Comparison of ENCODE assay signal across 20 mouse cellular contexts in genomic region chr10:77110010-77110409, GRCm38 (mm10). TPM values are rescaled to one million over a fixed set of nuclear protein-coding genes. Genes with fewer than 3 reads are reported as not detected.
DNase-seq lines count a peak whose midpoint lies in the region; ATAC-seq and TF ChIP-seq lines count a peak whose summit lies in the region.
"Had no signal": no experiment of that assay in that cellular context is flagged by ENCODE, and none has a peak within 500 bp of the region (broad histone marks: within the 10 kb centered on the region; RNA-seq: fewer than 3 reads in every experiment).

No protein-coding gene starts in this region.

- no peaks in the 10 kb centered on the region for H3K27me3 ChIP-seq in kidney, adult 2 months (replicated peaks; ENCODE audit: control insufficient read depth, insufficient read depth, low read length)
- no peaks in the 10 kb centered on the region for H3K27me3 ChIP-seq in kidney, embryonic 16.5 days (ENCODE audit: insufficient read depth, low read length)
- no peaks in the 10 kb centered on the region for H3K27me3 ChIP-seq in liver, embryonic 15.5 days
- H3K27me3 ChIP-seq in forebrain, postnatal 0 days (ENCODE audit: insufficient read depth, low read length): no peaks in the 10 kb centered on the region
- H3K27me3 ChIP-seq: heart, embryonic 15.5 days; hindbrain, embryonic 12.5 days; midbrain, embryonic 13.5 days; neural tube, embryonic 12.5 days had no signal

- TF ChIP-seq POLR2A in kidney, adult 2 months (IDR thresholded peaks at IDR 0.05; ENCODE audit: low read depth, low read length): no peak

- peak; percentile 69 for DNase-seq in heart, postnatal 4 days
- no peak for DNase-seq in heart, adult 11 months
- peak; percentile 74 for DNase-seq in kidney, adult 2 months
- no peak for DNase-seq in forebrain, postnatal 0 days
- no peak for DNase-seq in thymus, postnatal 25 days
- DNase-seq: cerebellum, adult 2 months; cerebellum, postnatal 36 days; gastrocnemius, postnatal 10 days; layer of hippocampus, postnatal 36 days; right cerebral cortex, adult 18-20 months; thymus, postnatal 14 days had no signal

- H3K9me3 ChIP-seq in kidney, embryonic 16.5 days (ENCODE audit: low read length): no peaks in the 10 kb centered on the region
- H3K9me3 ChIP-seq in liver, embryonic 15.5 days (replicated peaks): no peaks in the 10 kb centered on the region
- H3K9me3 ChIP-seq in forebrain, postnatal 0 days (ENCODE audit: low read length): no peaks in the 10 kb centered on the region
- H3K9me3 ChIP-seq: forebrain, embryonic 10.5 days; heart, embryonic 15.5 days; hindbrain, embryonic 12.5 days; midbrain, embryonic 13.5 days; neural tube, embryonic 12.5 days had no signal

- TF ChIP-seq CTCF in kidney, adult 2 months (conservative IDR thresholded peaks at IDR 0.05; ENCODE audit: insufficient read depth, insufficient read length, low read depth, low read length): no peak
- no peak for TF ChIP-seq CTCF in forebrain, postnatal 0 days (IDR thresholded peaks at IDR 0.05; ENCODE audit: low read depth)

- peak overlapping the region; percentile 41; the same call in 1 of the 2 replicates for H3K27ac ChIP-seq in kidney, adult 2 months (ENCODE audit: insufficient read depth, low read depth, low read length)
- peak overlapping the region; percentile 70 for H3K27ac ChIP-seq in kidney, embryonic 16.5 days (ENCODE audit: low read length)
- H3K27ac ChIP-seq in liver, embryonic 15.5 days (replicated peaks): no peak overlapping the region
- no peak overlapping the region for H3K27ac ChIP-seq in forebrain, postnatal 0 days (ENCODE audit: low read depth, low read length)
- H3K27ac ChIP-seq: forebrain, embryonic 10.5 days; heart, embryonic 15.5 days; hindbrain, embryonic 12.5 days; midbrain, embryonic 13.5 days; neural tube, embryonic 12.5 days had no signal

- peak; percentile 25 for ATAC-seq in kidney, embryonic 16.5 days (ENCODE audit: low FRiP score, low TSS enrichment)
- ATAC-seq in liver, embryonic 15.5 days (ENCODE audit: insufficient read depth): no peak
- no peak for ATAC-seq in forebrain, postnatal 0 days
- ATAC-seq: lung, postnatal 0 days; midbrain, embryonic 13.5 days had no signal

- no peak overlapping the region for H3K4me3 ChIP-seq in kidney, adult 2 months (ENCODE audit: insufficient read depth, low read depth, low read length)
- H3K4me3 ChIP-seq in kidney, embryonic 16.5 days (ENCODE audit: low read length): no peak overlapping the region
- no peak overlapping the region for H3K4me3 ChIP-seq in liver, embryonic 15.5 days (replicated peaks)
- no peak overlapping the region for H3K4me3 ChIP-seq in forebrain, postnatal 0 days (ENCODE audit: low read depth, low read length)
- H3K4me3 ChIP-seq: forebrain, embryonic 10.5 days; heart, embryonic 15.5 days; hindbrain, embryonic 12.5 days; midbrain, embryonic 13.5 days; neural tube, embryonic 12.5 days had no signal

- no peak overlapping the region for H3K9ac ChIP-seq in kidney, embryonic 16.5 days (replicated peaks; ENCODE audit: low read length)
- no peak overlapping the region for H3K9ac ChIP-seq in liver, embryonic 15.5 days
- no peak overlapping the region for H3K9ac ChIP-seq in forebrain, postnatal 0 days
- H3K9ac ChIP-seq: heart, embryonic 15.5 days; hindbrain, embryonic 12.5 days; midbrain, embryonic 13.5 days; neural tube, embryonic 12.5 days had no signal

- WGBS in kidney, adult 2 months: 35% methylated on average over 9 of the region's 9 CpGs
- WGBS in kidney, embryonic 16.5 days: 64% methylated on average over 9 of the region's 9 CpGs
- WGBS in liver, embryonic 15.5 days (ENCODE audit: insufficient replicate concordance): 75% methylated on average over 9 of the region's 9 CpGs
- 89% methylated on average over 9 of the region's 9 CpGs for WGBS in forebrain, postnatal 0 days

- peaks cover 24% of the 10 kb centered on the region for H3K4me1 ChIP-seq in kidney, adult 2 months (ENCODE audit: control insufficient read depth, insufficient read depth, low read length)
- peaks cover 62% of the 10 kb centered on the region for H3K4me1 ChIP-seq in kidney, embryonic 16.5 days (ENCODE audit: insufficient read depth, low read length)
- peaks cover 6% of the 10 kb centered on the region; the same call in 1 of the 2 replicates for H3K4me1 ChIP-seq in liver, embryonic 15.5 days (replicated peaks)
- no peaks in the 10 kb centered on the region for H3K4me1 ChIP-seq in forebrain, postnatal 0 days (ENCODE audit: insufficient read depth)
- H3K4me1 ChIP-seq: neural tube, embryonic 12.5 days had no signal

- H3K36me3 ChIP-seq in kidney, adult 2 months (ENCODE audit: control insufficient read depth, insufficient read depth, low read length): no peaks in the 10 kb centered on the region
- H3K36me3 ChIP-seq in kidney, embryonic 16.5 days (ENCODE audit: insufficient read depth, low read length): peaks cover 2% of the 10 kb centered on the region; the same call in 1 of the 2 replicates
- H3K36me3 ChIP-seq in liver, embryonic 15.5 days (replicated peaks): peaks cover 3% of the 10 kb centered on the region; the same call in 1 of the 2 replicates
- no peaks in the 10 kb centered on the region for H3K36me3 ChIP-seq in forebrain, postnatal 0 days (ENCODE audit: insufficient read depth)
- H3K36me3 ChIP-seq: heart, embryonic 15.5 days; hindbrain, embryonic 12.5 days; midbrain, embryonic 13.5 days; neural tube, embryonic 12.5 days had no signal

- peak overlapping the region; percentile 54 for H3K4me2 ChIP-seq in kidney, embryonic 16.5 days (replicated peaks; ENCODE audit: low read depth, low read length)
- H3K4me2 ChIP-seq in liver, embryonic 15.5 days: peak overlapping the region; percentile 55
- H3K4me2 ChIP-seq in forebrain, postnatal 0 days (ENCODE audit: low read depth): no peak overlapping the region
- H3K4me2 ChIP-seq: heart, embryonic 15.5 days; hindbrain, embryonic 12.5 days; midbrain, embryonic 13.5 days; neural tube, embryonic 12.5 days had no signal

RNA-seq across cellular contexts. Expression of gene Col18a1, which starts 56.3 kb away (rescaled TPM):
- total RNA-seq in heart, postnatal 4 days (2021): 10 to 100 TPM; 70.4 to 74.9 TPM
- 114 and 138 TPM in 2 replicates for polyA plus RNA-seq in kidney, adult 2 months (2012; rRNA removed)
- polyA plus RNA-seq in kidney, embryonic 16.5 days (2015; fragmentation: Nextera tagmentation; extraction: Ambion mirVana): 255 and 257 TPM in 2 replicates
- polyA plus RNA-seq in liver, embryonic 15.5 days (2015; fragmentation: Nextera tagmentation; extraction: Ambion mirVana): 66.0 and 88.2 TPM in 2 replicates
- 24.7 and 28.4 TPM in 2 replicates for total RNA-seq in forebrain, postnatal 0 days (2014; rRNA removed)
- polyA plus RNA-seq in forebrain, postnatal 0 days (2015; fragmentation: Nextera tagmentation; extraction: Ambion mirVana): 11.7 and 12.6 TPM in 2 replicates
- total RNA-seq: megakaryocyte, adult 5-6 weeks had no signal

Comparison
In these comparisons a context has a peak if more than half of its experiments do, and no peak if none do; other contexts are left out.
1. DNase-seq: peak in heart, postnatal 4 days (single experiment) and kidney, adult 2 months (single experiment); none in heart, adult 11 months (single experiment), forebrain, postnatal 0 days (single experiment) and thymus, postnatal 25 days (single experiment).
2. H3K27ac ChIP-seq: peak in kidney, adult 2 months (single experiment) and kidney, embryonic 16.5 days (single experiment); none in liver, embryonic 15.5 days (single experiment) and forebrain, postnatal 0 days (single experiment).